Mouse (Mus musculus) embryonic facial prominence, embryonic 15.5 days (tissue): ENCODE data around the gene Ddx56. TPM values are rescaled to one million over a fixed set of nuclear protein-coding genes. Genes with fewer than 3 reads are reported as not detected.
A peak's percentile ranks its signal among the peaks of the same experiment; 100 is the strongest.

Experiments
- ATAC-seq: fragments of 200-750 bp; cut with Nextera tagmentation; 2 replicates; pipeline ENCODE4 v1.8.0; 2017; ENCODE audit warnings: low read depth, moderate TSS enrichment; ENCODE audit not compliant: insufficient number of reproducible peaks, low FRiP score, low TSS enrichment
- H3K27ac ChIP-seq: fragments of 300-500 bp; sonication (generic); replicated peaks from 2 replicates; pipeline ENCODE4 v1.5.1; 2015; ENCODE audit warnings: mild to moderate bottlenecking, inconsistent platforms
- H3K27me3 ChIP-seq: fragments of 300-500 bp; sonication (generic); 2 replicates; pipeline ENCODE4 v1.6.1; 2015; ENCODE audit warnings: inconsistent platforms
- H3K36me3 ChIP-seq: fragments of 300-500 bp; sonication (generic); 2 replicates; pipeline ENCODE4 v1.6.1; 2015; ENCODE audit warnings: mild to moderate bottlenecking, inconsistent platforms
- H3K4me1 ChIP-seq: fragments of 300-500 bp; sonication (generic); 2 replicates; pipeline ENCODE4 v1.6.1; 2015; ENCODE audit warnings: inconsistent platforms
- H3K4me2 ChIP-seq: fragments of 300-500 bp; sonication (generic); replicated peaks from 2 replicates; pipeline ENCODE4 v1.6.1; 2015; ENCODE audit warnings: mild to moderate bottlenecking, inconsistent platforms
- H3K4me3 ChIP-seq: fragments of 300-500 bp; sonication (generic); replicated peaks from 2 replicates; pipeline ENCODE4 v1.5.1; 2015; ENCODE audit warnings: mild to moderate bottlenecking, inconsistent platforms
- H3K9ac ChIP-seq: fragments of 300-500 bp; sonication (generic); 2 replicates; pipeline ENCODE4 v1.6.1; 2015; ENCODE audit warnings: inconsistent platforms
- H3K9me3 ChIP-seq: fragments of 300-500 bp; sonication (generic); replicated peaks from 2 replicates; pipeline ENCODE4 v1.6.1; 2016; ENCODE audit warnings: inconsistent platforms
- WGBS: fragments of 180-500 bp; shearing (Covaris S2); methylation state at CpG from one replicate; pipeline ENCODE4 v1.1.7; 2015; 5-methylcytosine and 5-hydroxymethylcytosine counted together
- polyA plus RNA-seq: library from polyadenylated mRNA; unstranded; fragments of >200 nt; fragmentation: Nextera tagmentation; extraction: Ambion mirVana; gene quantifications from 2 replicates; pipeline ENCODE4 v1.2.1, GENCODE M21; 2015

Gene Ddx56
- polyA plus RNA-seq, 1 experiment from 2014 or later = 86.9 TPM

DNA sequence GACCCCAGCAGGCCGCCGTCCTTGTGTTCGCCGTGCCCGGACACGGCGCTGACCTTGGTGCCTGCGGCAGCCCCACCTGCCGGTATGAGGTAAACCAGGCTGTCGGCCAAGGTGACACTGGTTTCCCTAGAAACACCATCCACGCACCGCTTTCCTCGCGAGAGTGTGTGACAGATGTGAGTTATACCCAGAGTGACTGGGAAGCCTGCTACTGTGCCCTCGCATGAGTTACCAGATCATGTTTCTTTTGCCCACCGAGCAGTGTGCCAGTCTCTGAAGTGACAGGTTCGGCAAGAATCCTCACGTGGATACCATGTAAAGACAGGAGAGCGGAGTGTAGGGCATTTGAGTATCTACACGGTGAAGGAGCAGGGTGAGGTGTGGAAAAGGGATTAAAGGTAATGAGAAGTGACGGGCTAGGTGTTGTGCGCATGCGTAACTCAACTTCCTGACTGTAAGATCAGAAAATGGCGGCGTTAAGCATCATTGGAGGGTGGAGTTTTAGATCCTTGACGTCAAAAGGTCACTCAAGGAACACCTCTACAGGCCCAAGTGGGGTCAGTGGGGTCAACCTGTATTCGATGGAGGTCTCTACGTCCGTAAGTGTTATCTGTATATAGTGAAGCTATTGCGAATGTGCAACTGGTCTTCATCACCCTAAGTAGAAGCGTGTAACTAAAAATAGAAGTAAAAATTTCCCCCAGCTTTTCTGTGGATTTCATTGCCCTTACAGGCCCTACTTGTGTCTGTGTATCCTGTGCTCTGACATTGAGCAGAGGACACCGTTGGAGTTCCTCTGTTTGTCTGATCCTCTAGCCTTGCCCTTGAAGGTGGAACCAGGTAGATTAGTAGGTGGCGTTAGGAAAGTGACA is 24.8 kb upstream of the Ddx56 start:
- peaks cover 7% of the 10 kb centered on the region for H3K4me1 ChIP-seq
- H3K9ac ChIP-seq = peak overlapping the region; percentile 65
- peak overlapping the region; percentile 93 for H3K27ac ChIP-seq
- no peaks in the 10 kb centered on the region for H3K9me3 ChIP-seq
- no peak for ATAC-seq
- H3K27me3 ChIP-seq = no peaks in the 10 kb centered on the region
- peaks cover 5% of the 10 kb centered on the region for H3K36me3 ChIP-seq
- peak overlapping the region; percentile 67 for H3K4me2 ChIP-seq
- WGBS = 16% methylated on average over 33 of the region's 33 CpGs
- H3K4me3 ChIP-seq = peak overlapping the region; percentile 74

DNA sequence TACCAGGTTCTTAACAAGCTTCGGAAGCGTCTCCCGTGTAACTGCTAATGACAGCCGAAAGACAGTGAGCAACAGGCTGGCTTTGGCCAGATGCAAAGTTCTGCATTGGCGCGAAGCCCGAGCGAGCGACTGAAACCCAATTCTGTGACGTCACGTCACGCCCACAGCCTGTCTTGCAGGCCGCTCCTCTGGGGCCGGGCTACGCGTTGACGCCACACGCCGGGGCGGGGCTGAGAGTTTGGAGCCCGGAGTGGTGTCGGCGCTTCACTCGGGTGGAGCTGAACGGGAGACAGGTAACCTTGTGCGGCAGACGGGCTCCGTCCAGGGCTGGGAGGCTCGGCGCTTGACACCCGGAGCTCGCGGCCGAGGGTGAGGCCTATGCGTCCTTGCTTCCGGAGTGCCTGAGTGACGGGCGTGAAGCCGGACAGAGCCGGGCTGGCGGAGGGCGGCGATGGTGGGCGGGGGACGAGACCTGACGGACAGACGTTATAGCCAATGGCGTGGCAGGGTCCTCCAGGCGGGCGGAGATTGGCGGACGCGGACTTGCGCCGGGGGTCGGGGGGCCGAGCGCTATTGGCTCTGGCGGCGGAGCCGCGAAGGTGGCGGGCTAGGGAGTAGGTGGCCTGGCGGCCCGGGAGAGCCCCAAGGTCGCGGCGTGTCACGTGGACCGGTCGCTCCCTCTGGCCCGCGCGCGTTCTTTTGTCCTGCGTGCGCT is 24.0 kb upstream of the Ddx56 start, which contains the start of gene Ogdh:
TSS of gene Ogdh (plus strand) at position 233 of the 715 bp plus-strand sequence.
- Histone ChIP-seq H3K9me3 (no peaks in the 10 kb centered on the region), H3K27me3 (no peaks in the 10 kb centered on the region), H3K4me1 (peaks cover 7% of the 10 kb centered on the region), H3K4me2 (peak within 1 kb of the TSS; percentile 67), H3K27ac (peak within 1 kb of the TSS; percentile 93), H3K36me3 (no peaks in the 10 kb centered on the region), H3K9ac (peak within 1 kb of the TSS; percentile 65), H3K4me3 (peak within 1 kb of the TSS; percentile 74)
- WGBS = 0% methylated on average over 68 of the region's 77 CpGs
- peak; percentile 98 for ATAC-seq

- Histone ChIP-seq H3K9ac (peak overlapping the region; percentile 16; the same call in 1 of the 2 replicates), H3K9me3 (no peaks in the 10 kb centered on the region), H3K4me3 (peak overlapping the region; percentile 74), H3K27me3 (no peaks in the 10 kb centered on the region), H3K4me2 (peak overlapping the region; percentile 52), H3K4me1 (peaks cover 7% of the 10 kb centered on the region), H3K27ac (peak overlapping the region; percentile 93), H3K36me3 (no peaks in the 10 kb centered on the region)
- WGBS = 27% methylated on average over 3 of the region's 3 CpGs
- no peak for ATAC-seq
Measured at GRCm38 (mm10) chr11:6290883-6291282, 23.3 kb upstream of the Ddx56 start.

DNA sequence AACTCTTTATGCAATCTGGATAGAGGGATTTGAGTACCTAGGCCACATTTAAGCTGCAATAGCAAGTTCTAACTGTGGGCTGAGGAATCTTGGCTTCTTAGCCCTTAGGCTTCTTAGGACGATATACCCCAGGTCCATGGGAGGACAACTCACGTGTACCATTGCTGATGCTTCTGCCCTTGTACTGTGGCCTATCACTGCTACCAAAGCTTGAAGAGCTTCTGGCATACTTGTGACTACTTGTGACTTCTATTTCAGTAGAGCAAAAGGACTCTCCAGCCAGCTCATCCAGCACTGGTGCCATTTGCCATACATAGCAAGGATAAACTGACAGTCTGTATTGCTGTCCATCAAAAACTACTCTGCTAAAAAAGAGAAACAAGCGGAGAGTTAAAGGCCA is 22.6 kb upstream of the Ddx56 start:
- Histone ChIP-seq H3K9me3 (no peaks in the 10 kb centered on the region), H3K27ac (no peak overlapping the region), H3K4me1 (peaks cover 7% of the 10 kb centered on the region), H3K27me3 (no peaks in the 10 kb centered on the region), H3K4me3 (no peak overlapping the region), H3K9ac (no peak overlapping the region), H3K4me2 (no peak overlapping the region), H3K36me3 (no peaks in the 10 kb centered on the region)
- ATAC-seq = no peak
- 92% methylated on average over 3 of the region's 3 CpGs for WGBS

- no peaks in the 10 kb centered on the region for H3K36me3 ChIP-seq
- no peaks in the 10 kb centered on the region for H3K27me3 ChIP-seq
- H3K4me2 ChIP-seq = no peak overlapping the region
- no peak overlapping the region for H3K4me3 ChIP-seq
- WGBS = 76% methylated on average over 3 of the region's 3 CpGs
- H3K9ac ChIP-seq = no peak overlapping the region
- H3K27ac ChIP-seq = no peak overlapping the region
- H3K4me1 ChIP-seq = no peaks in the 10 kb centered on the region
- H3K9me3 ChIP-seq = no peaks in the 10 kb centered on the region
- no peak for ATAC-seq
Measured at GRCm38 (mm10) chr11:6282940-6283339, 15.4 kb upstream of the Ddx56 start.

- ATAC-seq = no peak
- no peaks in the 10 kb centered on the region for H3K27me3 ChIP-seq
- no peak overlapping the region for H3K27ac ChIP-seq
- peaks cover 8% of the 10 kb centered on the region for H3K36me3 ChIP-seq
- peaks cover 24% of the 10 kb centered on the region for H3K4me1 ChIP-seq
- no peak overlapping the region for H3K9ac ChIP-seq
- no peaks in the 10 kb centered on the region for H3K9me3 ChIP-seq
- 79% methylated on average over 3 of the region's 3 CpGs for WGBS
- H3K4me2 ChIP-seq = no peak overlapping the region
- no peak overlapping the region for H3K4me3 ChIP-seq
Measured at GRCm38 (mm10) chr11:6276466-6276865, 8.9 kb upstream of the Ddx56 start.

- Histone ChIP-seq H3K36me3 (peaks cover 17% of the 10 kb centered on the region), H3K4me3 (peak overlapping the region; percentile 91), H3K9me3 (no peaks in the 10 kb centered on the region), H3K9ac (peak overlapping the region; percentile 85; the same call in 1 of the 2 replicates), H3K27ac (0 out of 2 replicates have a peak overlapping the region, but pooled peaks have one; percentile 31), H3K27me3 (no peaks in the 10 kb centered on the region), H3K4me1 (peaks cover 24% of the 10 kb centered on the region), H3K4me2 (peak overlapping the region; percentile 80)
- ATAC-seq = no peak; the same call in 1 of the 2 replicates
- WGBS = 24% methylated on average over 7 of the region's 7 CpGs
Measured at GRCm38 (mm10) chr11:6275094-6275484, 7.5 kb upstream of the Ddx56 start.

GRCm38 (mm10) chr11:6274387-6275093 is 7.0 kb upstream of the Ddx56 start, which contains the start of gene Tmed4:
Tmed4 (minus strand) TSS chr11:6274870.
- WGBS = under 1% methylated on average over 39 of the region's 39 CpGs
- Histone ChIP-seq H3K27me3 (no peaks in the 10 kb centered on the region), H3K4me2 (peak within 1 kb of the TSS; percentile 80), H3K36me3 (peaks cover 17% of the 10 kb centered on the region), H3K27ac (peak within 1 kb of the TSS; percentile 31; the same call in 1 of the 2 replicates), H3K9ac (peak within 1 kb of the TSS; percentile 85), H3K4me1 (peaks cover 24% of the 10 kb centered on the region), H3K9me3 (no peaks in the 10 kb centered on the region), H3K4me3 (peak within 1 kb of the TSS; percentile 91)
- ATAC-seq = peak; percentile 97

DNA sequence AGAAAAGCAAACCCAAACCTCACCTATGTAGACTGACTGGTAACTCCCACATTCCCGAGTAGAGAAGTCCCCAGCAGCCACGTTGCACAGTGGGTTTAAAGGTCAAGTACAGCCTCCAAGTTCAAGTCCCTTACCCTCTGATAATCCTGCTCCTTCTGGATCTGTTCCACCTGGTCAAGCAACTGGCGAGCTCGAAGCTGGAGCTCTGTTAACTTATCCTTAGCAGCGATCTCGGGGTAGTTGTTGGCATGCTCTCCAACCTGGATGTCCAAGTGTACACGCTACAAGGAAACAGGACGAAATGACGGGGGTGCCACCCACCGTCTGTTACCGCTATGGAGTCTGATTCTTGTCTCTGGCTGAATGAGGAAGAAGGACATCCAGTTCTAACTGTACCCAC is 6.0 kb upstream of the Ddx56 start:
- no peak overlapping the region for H3K27ac ChIP-seq
- H3K4me3 ChIP-seq = peak overlapping the region; percentile 91
- H3K27me3 ChIP-seq = no peaks in the 10 kb centered on the region
- peaks cover 17% of the 10 kb centered on the region for H3K36me3 ChIP-seq
- 54% methylated on average over 11 of the region's 11 CpGs for WGBS
- peaks cover 24% of the 10 kb centered on the region for H3K4me1 ChIP-seq
- ATAC-seq = no peak
- no peaks in the 10 kb centered on the region for H3K9me3 ChIP-seq
- peak overlapping the region; percentile 85; the same call in 1 of the 2 replicates for H3K9ac ChIP-seq
- H3K4me2 ChIP-seq = peak overlapping the region; percentile 80

DNA sequence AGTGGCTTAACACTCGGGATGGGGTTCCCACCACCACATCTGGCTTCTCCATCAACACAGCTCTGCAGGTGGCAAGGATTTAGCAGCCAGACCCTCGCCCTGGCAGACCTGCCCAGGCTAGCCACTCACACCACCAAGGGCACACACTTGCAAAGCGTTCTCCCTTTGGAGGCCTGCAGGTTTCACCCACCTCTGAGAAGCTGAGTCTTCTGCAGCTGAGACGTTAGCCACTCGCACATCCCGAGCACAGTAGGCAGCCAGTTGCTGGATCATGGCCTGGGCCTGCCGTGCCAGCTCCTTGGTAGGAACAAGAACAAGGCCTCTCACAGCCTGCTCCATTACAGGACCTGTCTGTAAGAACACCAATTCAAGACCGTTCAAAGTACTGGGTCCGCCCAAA is 951 bp downstream of the Ddx56 start:
- peak overlapping the region; percentile 75 for H3K4me2 ChIP-seq
- 70% methylated on average over 9 of the region's 9 CpGs for WGBS
- H3K4me1 ChIP-seq = peaks cover 11% of the 10 kb centered on the region
- no peak overlapping the region for H3K27ac ChIP-seq
- peak overlapping the region; percentile 98 for H3K4me3 ChIP-seq
- no peaks in the 10 kb centered on the region for H3K27me3 ChIP-seq
- peaks cover 57% of the 10 kb centered on the region for H3K36me3 ChIP-seq
- no peaks in the 10 kb centered on the region for H3K9me3 ChIP-seq
- H3K9ac ChIP-seq = peak overlapping the region; percentile 95
- no peak for ATAC-seq
